Mouse (Mus musculus) 416B (cell line): ENCODE data around the gene Lilr4b.
"Not testable (repeated sequence)": the region's sequence is repeated elsewhere in the genome, so short reads cannot be mapped to it uniquely, and the experiment has no call there.

ENCODE experiments used
- DNase-seq: peaks from one replicate; pipeline ENCODE4 v3.0.0; 2011; ENCODE audit warnings: low read depth

Gene Lilr4b

GRCm38 (mm10) chr10:51480397-51480796 is at the start of gene Lilr4b, which contains the start of gene Gm49339:
Gene Lilr4b, plus strand, starts transcription at chr10:51480632.
Gene Gm49339, plus strand, starts transcription at chr10:51480612.
- DNase-seq: peak; percentile 72

- peak; percentile 61 for DNase-seq
Measured at GRCm38 (mm10) chr10:51432940-51433339, 47.5 kb upstream of the Lilr4b start.

- DNase-seq: no peak
Measured at GRCm38 (mm10) chr10:51435684-51436083, 44.7 kb upstream of the Lilr4b start.

- no peak for DNase-seq
Measured at GRCm38 (mm10) chr10:51451610-51452009, 28.8 kb upstream of the Lilr4b start.

GRCm38 (mm10) chr10:51453616-51454298 is 26.7 kb upstream of the Lilr4b start:
- DNase-seq: peak; percentile 74

GRCm38 (mm10) chr10:51454365-51454764 is 26.1 kb upstream of the Lilr4b start:
- peak; percentile 54 for DNase-seq

GRCm38 (mm10) chr10:51455762-51456161 is 24.7 kb upstream of the Lilr4b start:
- no peak for DNase-seq

GRCm38 (mm10) chr10:51456369-51456768 is 24.1 kb upstream of the Lilr4b start:
- no peak for DNase-seq

GRCm38 (mm10) chr10:51463800-51464199 is 16.6 kb upstream of the Lilr4b start:
- DNase-seq: not testable (repeated sequence)

- peak; percentile 66 for DNase-seq
Measured at GRCm38 (mm10) chr10:51490691-51491090, 10.3 kb downstream of the Lilr4b start, which contains the start of gene Lilrb4a. Gene Lilrb4a, plus strand, starts transcription at chr10:51490956.

GRCm38 (mm10) chr10:51520021-51520420 is 39.6 kb downstream of the Lilr4b start:
- DNase-seq: peak; percentile 44

- peak; percentile 81 for DNase-seq
Measured at GRCm38 (mm10) chr10:51521453-51521852, 41.0 kb downstream of the Lilr4b start.

GRCm38 (mm10) chr10:51526090-51526489 is 45.7 kb downstream of the Lilr4b start:
- no peak for DNase-seq

GRCm38 (mm10) chr10:51526633-51527032 is 46.2 kb downstream of the Lilr4b start:
- DNase-seq: no peak

GRCm38 (mm10) chr10:51528840-51529434 is 48.5 kb downstream of the Lilr4b start:
- DNase-seq: peak; percentile 75

- no peak for DNase-seq
Measured at GRCm38 (mm10) chr10:51529497-51529896, 49.1 kb downstream of the Lilr4b start.

- DNase-seq: peak; percentile 8
Measured at GRCm38 (mm10) chr10:51530813-51531212, 50.4 kb downstream of the Lilr4b start.
